Mouse (Mus musculus): ENCODE data around the gene Tmem131.
A peak's percentile ranks its signal among the peaks of the same experiment; 100 is the strongest.
"Not testable (repeated sequence)": the region's sequence is repeated elsewhere in the genome, so short reads cannot be mapped to it uniquely, and the experiment has no call there.

The Tmem131 gene

DNA sequence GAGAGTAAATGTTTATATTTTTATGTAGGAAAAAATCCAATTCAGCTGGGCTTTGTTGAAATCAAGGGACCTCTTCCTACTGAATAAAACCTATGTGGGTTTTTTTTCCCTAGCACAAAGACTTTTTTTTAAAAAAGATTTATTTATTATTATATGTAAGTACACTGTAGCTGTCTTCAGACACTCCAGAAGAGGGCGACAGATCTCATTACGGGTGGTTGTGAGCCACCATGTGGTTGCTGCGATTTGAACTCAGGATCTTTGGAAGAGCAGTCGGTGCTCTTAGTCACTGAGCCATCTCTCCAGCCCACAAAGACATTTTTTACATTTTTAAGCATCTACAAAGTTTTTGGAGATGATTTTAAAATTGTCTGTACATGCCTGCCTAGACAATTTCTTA is 121.5 kb downstream of the Tmem131 start:
- DNase-seq, result not testable (repeated sequence)

DNA sequence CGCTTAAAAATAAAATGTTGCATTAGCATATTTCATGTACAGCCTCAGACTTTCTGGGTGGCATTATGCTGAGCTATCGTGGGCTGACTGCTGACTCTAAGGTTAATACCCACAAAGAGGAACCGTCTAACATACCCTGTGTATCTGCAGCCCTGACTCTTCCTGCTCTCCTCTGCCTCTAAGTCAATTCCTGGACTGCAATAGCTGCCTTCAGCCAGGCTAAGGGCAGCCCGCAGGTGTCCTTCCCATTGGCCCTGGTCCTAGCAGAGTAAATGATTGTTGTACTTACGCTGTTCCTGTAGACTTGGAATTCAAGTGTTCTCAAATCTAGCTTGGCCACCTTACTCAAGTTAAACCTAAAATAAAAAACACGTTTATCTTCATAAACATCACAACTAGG is 128.3 kb downstream of the Tmem131 start:
- DNase-seq, result no peak

DNA sequence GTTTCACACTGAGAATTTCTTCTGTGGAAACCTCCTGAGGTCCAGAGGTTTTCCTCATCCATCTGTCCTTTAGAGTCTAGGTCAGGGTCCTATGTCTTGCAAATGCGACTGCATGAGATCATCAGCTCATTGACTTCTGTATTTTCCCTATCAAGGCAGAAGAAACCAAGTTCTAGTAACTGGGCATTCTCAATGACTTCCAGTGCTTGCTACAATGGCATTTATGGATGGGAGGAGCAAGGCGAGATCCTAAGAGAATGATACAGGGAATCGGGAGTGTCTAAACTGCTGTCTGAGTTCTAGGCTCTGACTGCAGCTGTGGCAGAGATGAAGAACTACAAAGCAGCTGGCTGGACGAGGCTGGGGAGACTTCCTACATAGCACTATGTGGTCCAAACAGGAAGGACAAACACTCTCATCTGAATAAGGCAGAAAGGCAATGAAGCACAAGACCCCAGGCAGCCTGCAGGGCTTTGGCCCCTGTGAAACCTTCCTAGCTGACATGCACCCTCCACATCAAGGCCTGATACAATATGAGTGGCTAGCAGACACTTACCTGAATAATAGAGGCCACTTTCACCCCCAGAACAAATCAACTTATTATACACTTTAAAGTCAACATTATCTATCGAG is 129.1 kb downstream of the Tmem131 start:
- DNase-seq, result no peak

DNA sequence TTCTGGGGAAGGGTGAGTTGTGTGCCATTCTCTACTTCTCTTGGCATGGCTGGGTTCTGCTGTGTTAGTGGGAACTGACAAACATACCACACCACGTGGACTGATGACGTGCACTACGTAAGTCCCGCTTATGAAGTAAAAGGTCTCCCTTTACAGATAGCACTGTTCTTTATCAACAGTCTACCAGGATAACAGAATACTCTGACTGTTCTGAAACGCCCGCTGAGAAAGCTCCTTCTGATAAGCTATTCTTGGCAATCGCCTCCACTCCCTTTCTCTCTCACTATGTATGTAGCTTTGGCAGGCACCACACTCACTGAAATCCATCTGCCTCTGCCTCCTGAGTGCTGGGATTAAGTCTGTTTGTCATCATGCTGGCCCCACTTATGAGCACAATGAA is 130.1 kb downstream of the Tmem131 start:
- DNase-seq, result no peak

DNA sequence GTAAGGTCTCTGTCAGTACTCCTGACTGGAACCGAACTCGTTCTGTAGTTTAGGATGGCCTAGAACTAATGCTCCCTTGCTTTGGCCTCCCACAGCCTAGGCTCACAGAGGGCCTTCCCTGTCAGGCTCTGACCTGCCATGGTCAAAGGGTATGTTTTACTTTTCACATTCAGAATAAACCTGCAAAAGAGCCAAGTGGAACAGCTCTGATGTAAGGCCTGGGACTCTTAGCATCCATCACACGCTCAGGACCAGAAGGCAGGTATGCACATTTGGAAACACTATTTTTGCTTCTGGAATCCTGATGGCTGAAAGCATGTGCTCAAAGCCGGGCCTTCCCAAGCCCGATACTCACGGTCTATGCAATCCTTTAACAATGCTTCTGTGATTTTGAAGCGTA is 131.7 kb downstream of the Tmem131 start:
- no peak for DNase-seq

DNA sequence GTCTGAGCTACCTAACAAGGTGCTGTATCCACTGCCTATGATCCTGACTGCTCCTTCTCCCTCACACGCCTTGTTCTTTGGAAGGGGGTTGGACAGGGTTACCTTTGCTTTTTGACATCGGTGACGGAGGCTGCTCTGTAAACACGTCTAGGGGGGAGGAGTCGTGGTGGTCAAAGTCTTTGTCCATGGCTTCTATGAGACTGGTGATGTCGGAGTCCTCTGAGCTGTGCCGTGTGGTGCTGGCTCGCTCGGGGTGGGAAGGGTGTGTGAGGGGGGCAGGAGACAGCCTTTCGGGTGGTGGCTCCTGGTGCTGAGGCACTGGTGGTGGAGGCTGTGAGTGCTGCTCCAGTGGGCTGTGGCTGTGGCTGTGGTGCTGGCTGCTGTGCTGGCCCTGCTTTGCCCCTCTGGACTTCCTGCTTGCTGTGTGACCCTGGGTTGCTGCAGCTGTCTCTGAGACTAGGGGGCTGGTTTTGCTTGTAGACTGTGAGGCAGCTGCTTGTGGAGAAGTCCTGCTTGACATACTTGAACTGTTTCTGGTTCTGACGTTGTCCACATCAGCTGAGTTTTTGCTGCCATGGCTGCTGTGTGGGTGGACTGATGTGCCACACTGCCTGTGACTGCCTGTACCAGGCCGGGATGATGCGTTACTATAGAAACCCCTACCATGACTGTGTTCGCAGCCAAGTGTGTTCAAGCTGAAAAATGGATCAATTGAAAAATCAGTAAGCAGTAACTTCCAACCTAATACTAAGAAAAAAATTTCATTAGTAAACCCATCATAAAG is 135.5 kb downstream of the Tmem131 start:
- no peak for DNase-seq

DNA sequence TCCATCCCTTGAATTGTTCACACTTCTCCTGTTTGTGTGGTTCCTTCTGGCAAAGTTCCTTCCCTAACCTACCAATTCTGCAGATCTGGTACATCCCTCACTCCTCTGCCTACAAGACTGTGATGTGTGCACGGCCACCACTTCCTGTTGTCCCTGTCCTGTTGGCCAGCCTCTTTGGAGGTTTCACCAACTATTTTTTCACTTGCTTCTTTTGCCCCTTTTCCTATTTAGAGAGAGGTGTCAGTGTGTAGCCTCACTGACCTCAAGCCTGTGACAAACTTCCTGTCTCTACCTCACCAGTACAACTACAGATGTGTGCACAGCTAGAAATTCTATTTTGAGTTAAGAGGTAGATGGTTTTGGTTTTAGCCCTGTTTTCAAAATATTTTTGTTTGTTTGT is 136.4 kb downstream of the Tmem131 start:
- no peak for DNase-seq

DNA sequence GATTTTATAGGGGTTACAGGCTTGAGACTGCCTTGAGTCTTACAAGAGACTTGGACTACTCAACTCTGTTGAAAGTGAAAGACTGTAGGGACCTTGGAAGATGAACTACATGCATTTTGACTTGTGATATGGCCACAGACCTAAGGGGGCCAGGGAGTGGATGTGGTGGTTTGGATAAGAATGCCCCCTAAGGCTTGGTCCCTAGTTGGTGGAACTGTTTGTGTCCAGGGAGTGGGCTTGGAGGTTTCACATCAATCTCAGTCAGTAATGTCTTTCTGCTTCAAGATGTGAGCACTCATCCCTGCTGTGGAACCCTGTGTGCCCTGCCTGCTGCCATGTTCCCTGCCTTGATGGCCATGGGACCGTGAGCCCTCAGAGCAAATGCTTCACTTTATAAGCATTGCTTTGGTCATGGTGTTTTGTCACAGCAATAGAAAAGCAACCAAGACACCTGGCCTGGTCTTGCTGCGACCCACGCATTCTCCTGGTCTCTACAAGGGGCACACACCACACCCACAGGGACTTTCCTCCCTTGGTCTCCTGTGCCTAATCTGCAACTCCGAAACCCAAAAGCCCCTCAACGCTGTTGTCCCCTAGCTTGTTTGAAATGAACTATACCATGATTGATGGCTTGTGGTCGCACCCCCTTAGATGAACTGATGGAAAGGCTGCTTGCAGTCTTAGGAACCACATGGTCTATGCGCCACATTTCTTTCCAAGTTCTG is 137.1 kb downstream of the Tmem131 start:
- no peak for DNase-seq

DNA sequence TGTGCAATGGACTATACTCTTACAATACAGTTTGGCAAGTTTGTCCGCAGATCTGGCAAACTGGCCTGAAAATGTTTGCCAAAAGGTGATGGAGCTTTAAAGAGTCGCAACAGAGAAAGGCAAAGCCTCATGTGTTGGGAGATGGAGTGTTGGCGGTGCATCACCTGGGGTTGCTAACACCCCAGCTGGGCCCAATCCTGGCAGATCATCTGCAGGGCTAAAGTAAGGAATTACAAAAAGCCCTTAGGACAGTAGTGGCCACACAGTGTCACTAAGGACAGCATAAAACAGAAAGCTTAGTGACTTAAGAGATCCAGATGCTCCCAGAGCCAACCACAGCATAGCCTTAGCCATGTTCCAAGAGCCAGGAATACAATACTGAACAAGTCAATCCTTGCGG is 138.6 kb downstream of the Tmem131 start:
- DNase-seq, result no peak

DNA sequence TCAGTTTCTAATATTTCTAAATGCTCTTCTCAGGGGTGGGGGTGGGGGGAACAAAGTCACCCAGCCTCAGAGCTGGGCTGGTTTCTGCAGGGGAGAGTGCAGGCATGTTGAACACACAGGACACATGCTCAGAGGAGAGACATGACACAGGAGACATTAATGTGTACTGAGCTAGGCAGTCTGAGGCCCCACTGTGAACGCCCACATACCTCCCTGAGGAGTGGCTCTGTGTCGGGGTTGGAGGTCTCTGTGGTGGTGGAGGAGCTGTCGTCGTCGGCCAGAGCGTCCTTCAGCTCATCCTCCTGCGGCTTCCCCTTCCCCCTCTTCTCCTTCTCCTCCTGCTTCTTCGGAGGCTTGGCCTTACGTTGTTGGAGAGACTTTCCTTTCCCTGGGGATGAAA is 139.2 kb downstream of the Tmem131 start:
- DNase-seq, result no peak

DNA sequence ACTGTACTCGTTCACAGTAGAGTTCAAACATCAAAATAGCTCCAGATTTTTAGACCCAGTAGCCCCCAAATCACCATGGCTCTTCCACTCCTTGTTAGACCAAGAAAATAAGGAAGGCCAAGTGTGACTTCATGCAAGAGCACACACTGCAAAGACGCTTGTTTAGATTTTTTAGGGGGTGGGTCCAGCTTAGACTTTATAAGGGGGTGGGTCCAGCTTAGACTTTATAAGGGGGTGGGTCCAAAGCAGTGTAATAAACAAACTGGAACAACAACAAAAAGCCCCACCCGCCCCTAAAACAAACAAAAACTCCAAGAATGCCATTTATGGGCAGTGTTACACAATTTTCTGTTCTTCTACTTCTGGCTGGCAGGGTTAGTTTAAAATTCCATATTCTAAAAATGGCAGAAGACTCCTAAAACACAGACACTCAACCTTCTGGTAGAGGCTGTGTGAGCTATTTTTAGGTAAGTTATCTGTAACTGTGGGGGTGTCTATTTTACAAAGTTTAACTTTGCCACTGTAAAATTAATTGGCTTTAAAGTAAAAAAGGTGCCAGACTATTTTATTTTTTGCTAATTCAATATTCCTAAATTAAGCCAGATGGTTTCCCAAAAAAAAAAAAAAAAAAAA is 143.0 kb downstream of the Tmem131 start:
- DNase-seq, result no peak

DNA sequence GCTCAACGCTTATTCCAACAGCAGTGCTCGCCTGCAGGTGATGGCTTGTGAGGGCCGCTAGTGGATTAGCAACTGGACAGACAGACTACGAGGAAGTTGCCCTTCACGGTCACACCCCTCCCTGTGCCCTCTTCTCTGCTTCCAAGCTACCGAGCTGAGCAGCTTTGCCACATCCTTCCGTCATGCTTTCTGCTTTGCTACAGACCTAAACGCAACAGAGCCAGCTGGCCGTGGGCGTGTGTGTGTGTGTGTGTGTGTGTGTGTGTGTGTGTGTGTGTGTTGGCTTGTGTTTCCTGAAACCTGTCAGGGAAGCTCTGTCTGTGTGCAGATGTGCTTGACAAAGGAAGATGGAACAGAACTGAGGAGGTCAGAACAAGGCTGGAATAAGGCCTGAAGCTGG is 146.0 kb downstream of the Tmem131 start:
- no peak for DNase-seq

DNA sequence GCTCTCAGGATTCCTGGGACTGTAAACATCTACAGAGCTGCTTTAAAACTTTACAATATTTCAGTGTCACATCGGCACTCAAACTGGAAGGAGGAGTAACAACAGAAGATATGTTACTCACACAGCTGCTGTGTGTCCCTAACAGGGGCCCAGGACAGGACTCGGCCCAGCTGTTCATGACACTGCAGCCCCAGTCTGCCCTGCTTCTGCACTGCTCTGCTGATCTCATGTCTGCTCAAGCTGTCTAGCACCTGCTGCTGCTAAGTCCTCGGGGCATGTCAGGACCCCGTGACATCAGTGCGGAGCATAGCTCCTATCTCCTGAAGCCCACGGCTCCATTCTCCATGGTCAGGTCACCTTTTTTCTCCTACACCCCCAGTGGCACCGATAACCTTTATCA is 146.8 kb downstream of the Tmem131 start:
- DNase-seq, result no peak

DNA sequence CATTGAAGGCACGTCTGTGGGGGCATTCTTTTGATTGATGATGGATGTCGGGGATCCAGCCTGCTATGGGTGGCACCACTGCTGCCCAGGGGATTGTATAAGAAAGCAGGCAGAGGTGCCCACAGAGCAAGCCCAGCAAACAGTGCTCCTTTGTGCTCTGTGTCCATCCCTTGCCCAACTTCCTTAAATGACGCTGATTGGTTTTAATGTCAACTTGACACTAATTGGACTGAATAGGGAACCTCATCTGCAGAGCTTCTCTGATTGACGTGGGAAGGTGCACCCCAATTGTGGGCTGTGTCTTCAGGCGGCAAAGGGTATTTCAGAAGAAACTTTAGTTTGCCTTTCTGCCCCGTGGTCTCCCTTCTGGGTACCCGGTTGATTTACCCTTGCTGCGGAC is 154.1 kb downstream of the Tmem131 start:
- peak; percentile 81 for DNase-seq

DNA sequence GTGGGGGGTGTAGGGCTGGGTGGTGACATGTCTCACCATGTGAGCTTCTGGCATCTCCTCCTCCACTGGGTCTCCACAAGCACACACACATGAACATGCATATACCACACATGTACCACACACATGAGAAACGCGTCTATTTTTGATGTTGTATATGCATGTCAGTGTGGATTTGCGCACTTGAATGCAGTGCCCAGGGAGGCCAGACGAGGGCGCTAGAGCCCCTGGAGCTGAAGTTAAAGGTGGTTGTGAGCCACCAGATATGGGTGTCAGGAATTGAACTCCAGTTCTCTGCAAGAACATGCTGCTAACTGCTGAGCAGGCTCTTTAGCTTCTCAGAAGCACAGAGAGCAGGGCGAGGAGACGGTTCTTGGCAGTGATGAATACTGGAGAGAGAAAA is 157.1 kb downstream of the Tmem131 start:
- DNase-seq, result no peak

DNA sequence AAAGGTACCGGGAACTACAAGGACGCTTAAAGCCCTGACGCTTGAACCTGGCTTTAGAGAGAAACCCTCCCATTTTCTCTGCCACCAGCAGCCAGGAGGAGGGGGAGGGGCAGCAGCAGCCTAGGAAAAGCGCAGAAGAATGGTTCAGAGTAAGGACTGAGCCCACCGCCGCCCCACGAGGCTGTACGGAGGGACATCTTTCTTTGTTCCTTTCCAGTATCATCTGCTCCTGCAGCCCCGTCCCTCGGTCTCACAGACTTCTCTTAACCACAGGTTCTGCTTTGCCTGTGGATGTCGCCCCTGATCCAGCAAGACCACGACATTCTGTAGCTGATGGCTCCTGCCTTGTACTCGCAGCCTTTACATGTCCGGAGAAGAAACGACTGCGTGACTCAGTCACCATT is 158.2 kb downstream of the Tmem131 start:
- peak; percentile 62 for DNase-seq

DNA sequence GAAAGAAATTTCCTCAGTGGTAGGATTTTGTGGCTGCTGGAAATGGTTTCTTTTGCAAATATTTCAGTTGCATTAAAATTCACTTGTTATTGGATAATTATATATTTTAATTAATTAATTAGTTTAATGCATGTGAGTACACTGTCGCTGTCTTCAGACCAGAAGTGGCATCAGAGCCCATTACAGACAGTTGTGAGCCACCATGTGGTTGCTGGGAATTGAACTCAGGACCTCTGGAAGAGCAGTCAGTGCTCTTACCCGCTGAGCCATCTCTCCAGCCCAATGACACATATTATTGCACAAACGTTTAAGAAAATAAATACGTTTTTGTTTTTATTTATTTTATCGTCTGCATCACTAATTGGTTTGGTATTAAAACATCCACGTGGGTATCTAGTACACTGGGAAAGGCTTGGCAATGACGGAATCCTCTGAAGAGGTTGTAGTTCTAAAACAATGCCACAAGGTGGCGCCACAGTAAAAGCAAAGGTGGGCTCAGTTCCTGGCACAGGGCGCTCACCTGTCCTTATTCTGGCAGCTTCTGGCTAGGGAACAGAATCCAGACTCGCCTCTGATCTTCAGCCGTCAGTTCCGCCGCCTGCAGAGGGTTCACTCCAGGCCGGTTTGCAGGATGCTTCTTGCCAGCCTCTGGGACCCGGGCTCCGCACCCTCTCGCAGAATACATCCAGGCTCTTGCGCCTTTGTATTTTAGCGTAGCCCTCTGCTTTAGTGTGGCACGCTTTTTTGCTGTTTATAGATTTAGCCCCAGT is 158.9 kb downstream of the Tmem131 start:
- DNase-seq, result peak; percentile 85

DNA sequence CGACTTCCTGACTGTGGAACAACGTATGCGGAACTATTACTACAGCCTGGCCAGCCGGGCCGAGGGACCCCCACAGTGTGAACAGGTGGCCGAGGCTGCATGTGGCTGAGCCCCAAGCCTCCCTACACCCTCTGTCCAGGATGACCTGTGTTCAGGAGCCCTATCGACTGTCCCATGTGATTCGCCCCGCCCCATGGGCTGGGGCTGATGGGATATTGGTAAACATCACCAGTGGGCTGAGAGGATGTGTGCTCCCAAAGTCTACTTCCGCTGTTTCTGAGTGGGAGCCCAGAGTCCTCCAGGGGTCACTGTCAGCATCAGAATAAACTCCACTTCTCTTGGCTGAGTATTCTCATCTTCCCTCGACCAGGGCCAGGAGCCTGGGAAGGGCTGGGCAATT is 161.0 kb downstream of the Tmem131 start:
- DNase-seq, result no peak

DNA sequence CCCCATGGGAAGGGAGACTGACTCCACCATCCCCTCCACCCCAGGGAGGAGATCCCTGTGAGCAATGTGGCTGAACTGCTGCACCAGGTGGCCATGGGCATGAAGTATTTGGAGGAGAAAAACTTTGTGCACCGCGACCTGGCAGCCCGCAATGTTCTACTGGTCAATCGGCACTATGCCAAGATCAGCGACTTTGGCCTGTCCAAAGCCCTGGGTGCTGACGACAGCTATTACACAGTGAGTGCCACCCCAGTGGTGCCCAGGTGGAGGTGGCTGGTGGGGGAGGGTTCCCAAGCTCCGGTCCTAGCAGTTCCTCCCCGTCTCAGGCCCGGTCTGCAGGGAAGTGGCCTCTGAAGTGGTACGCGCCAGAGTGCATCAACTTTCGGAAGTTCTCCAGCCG is 162.7 kb downstream of the Tmem131 start:
- no peak for DNase-seq

DNA sequence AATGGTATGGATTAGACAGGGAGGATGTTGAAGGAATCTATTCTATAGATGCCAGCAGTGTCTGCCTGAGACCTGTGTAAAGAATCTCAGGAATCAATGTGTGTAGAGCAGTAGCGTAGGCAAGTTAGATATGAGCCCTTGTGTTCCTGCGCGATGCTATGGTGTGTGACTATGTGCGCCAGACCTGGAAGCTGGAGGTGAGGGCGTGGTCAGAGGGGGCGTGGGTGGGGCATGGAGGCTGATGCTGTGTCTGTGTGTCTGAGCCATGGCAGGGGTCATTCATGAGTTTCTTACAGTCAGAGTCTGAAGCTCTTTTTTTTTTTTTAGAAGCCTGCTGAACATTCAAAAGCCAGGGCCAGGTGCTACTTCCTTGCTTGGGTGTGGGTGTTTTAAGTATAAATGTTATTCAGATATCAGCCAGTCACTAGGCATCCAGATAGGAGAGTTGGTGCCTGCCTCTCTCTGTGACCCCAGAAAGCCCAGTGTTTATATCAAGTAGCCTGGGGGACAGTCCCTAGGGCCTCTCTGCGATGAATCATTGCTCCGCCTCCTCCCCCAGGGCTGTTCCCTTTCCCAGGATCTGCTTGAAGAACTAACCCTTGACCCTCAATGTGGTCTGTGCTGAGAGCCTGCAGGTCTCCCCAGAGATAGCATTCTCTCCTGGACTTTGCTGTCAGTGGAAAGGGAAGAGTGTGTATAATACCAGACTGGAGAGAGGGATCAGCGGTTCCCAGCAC is 171.1 kb downstream of the Tmem131 start:
- DNase-seq, result no peak

DNA sequence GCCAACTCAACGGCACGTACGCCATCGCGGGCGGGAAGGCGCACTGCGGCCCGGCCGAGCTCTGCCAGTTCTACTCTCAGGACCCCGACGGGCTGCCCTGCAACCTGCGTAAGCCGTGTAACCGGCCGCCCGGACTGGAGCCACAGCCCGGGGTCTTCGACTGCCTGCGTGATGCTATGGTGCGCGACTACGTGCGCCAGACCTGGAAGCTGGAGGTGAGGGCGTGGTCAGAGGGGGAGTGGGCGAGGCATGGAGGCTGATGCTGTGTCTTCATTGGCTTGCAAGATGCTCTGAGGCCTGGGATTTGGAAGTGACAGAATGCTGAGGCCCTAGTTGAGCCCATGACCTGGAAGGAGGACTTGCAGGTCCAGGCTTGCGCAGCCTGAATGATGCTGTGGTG is 172.5 kb downstream of the Tmem131 start:
- peak; percentile 41 for DNase-seq

DNA sequence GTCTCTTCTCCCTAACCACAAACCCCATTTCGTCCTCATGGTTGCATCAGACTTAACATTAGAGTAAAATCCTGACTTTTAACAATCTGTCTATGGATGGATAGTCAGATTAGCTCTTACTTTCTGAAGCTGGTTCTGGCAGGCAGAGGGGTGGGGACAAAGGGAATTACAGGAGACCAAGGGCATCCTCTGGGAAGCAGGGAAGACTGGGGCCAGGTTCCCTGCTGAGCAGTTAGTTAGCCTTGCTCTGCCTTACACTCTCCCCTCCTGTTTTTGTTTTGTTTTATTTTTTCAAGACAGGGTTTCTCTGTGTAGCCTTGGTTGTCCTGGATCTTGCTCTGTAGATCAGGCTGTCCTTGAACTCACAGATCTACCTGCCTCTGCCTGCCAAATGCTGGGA is 173.5 kb downstream of the Tmem131 start:
- DNase-seq, result no peak

All from retina, postnatal 1 day (tissue).